Mouse (Mus musculus): ENCODE results near the gene Olfr979.

DNA sequence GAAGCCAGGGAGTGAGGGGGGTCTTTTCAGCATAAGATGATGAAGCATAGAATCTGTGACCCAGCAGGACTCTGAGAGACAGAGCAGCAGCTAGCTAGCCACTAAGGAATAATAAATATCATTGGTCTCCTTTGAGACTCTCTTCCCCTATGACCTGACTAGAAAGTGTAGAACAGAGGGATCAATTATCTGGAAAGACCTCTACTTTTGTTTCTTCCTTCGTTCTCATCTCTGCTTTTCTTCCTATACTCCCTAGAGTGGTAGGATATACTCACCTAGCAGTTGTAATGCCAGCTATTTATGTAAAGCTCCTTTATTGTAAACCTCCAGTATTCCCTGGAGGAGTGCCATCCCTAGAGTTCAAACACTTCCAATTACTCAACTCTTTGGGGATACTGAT, 51.3 kb downstream of the Olfr979 start, which contains the start of gene Olfr975:
- no peak for TF ChIP-seq CTCF (IDR thresholded peaks at IDR 0.05; ENCODE audit: low read depth, low read length)
- no peak for TF ChIP-seq POLR2A (IDR thresholded peaks at IDR 0.05; ENCODE audit: extremely low read depth, insufficient read depth, low read length)

Data from liver, adult 2 months (tissue).